Comparison of ENCODE assay signal across 9 mouse cellular contexts in genomic region chr11:75468410-75468809, GRCm38 (mm10). TPM values are rescaled to one million over a fixed set of nuclear protein-coding genes. Genes with fewer than 3 reads are reported as not detected.
DNase-seq lines count a peak whose midpoint lies in the region; ATAC-seq lines count a peak whose summit lies in the region.
"Had no signal": no experiment of that assay in that cellular context is flagged by ENCODE, and none has a peak within 500 bp of the region (broad histone marks: within the 10 kb centered on the region; RNA-seq: fewer than 3 reads in every experiment).

No protein-coding gene starts in this region.

- H3K9me3 ChIP-seq in kidney, embryonic 15.5 days (replicated peaks): no peaks in the 10 kb centered on the region
- no peaks in the 10 kb centered on the region for H3K9me3 ChIP-seq in embryonic facial prominence, embryonic 12.5 days
- H3K9me3 ChIP-seq in hindbrain, embryonic 14.5 days (ENCODE audit: control insufficient read depth, low read length): no peaks in the 10 kb centered on the region
- H3K9me3 ChIP-seq in midbrain, embryonic 13.5 days: no peaks in the 10 kb centered on the region

- peak overlapping the region; percentile 55 for H3K4me3 ChIP-seq in kidney, embryonic 15.5 days (replicated peaks)
- H3K4me3 ChIP-seq in embryonic facial prominence, embryonic 12.5 days: peak overlapping the region; percentile 46
- peak overlapping the region; percentile 18 for H3K4me3 ChIP-seq in hindbrain, embryonic 14.5 days (replicated peaks; ENCODE audit: low read length)
- H3K4me3 ChIP-seq in midbrain, embryonic 13.5 days (replicated peaks): peak overlapping the region; percentile 26; the same call in 1 of the 2 replicates

- H3K9ac ChIP-seq in kidney, embryonic 15.5 days: peak overlapping the region; percentile 59
- peak overlapping the region; percentile 63 for H3K9ac ChIP-seq in embryonic facial prominence, embryonic 12.5 days
- H3K9ac ChIP-seq in hindbrain, embryonic 14.5 days: no peak overlapping the region
- no peak overlapping the region for H3K9ac ChIP-seq in midbrain, embryonic 13.5 days (replicated peaks)

- ATAC-seq in kidney, embryonic 15.5 days (replicated peaks; ENCODE audit: low FRiP score): no peak; the same call in 1 of the 2 replicates
- no peak for ATAC-seq in embryonic facial prominence, embryonic 12.5 days (ENCODE audit: insufficient number of reproducible peaks, insufficient read depth, low FRiP score, low TSS enrichment)
- ATAC-seq in hindbrain, embryonic 14.5 days (ENCODE audit: low FRiP score): no peak
- no peak for ATAC-seq in midbrain, embryonic 13.5 days

- H3K36me3 ChIP-seq in kidney, embryonic 15.5 days: peaks cover 21% of the 10 kb centered on the region
- 0 out of 2 replicates have a peak, but pooled peaks cover 10% of the 10 kb centered on the region for H3K36me3 ChIP-seq in embryonic facial prominence, embryonic 12.5 days
- H3K36me3 ChIP-seq in hindbrain, embryonic 14.5 days (replicated peaks; ENCODE audit: control insufficient read depth, insufficient read depth): peaks cover 17% of the 10 kb centered on the region
- H3K36me3 ChIP-seq in midbrain, embryonic 13.5 days: peaks cover 19% of the 10 kb centered on the region

- H3K4me2 ChIP-seq in kidney, embryonic 15.5 days: peak overlapping the region; percentile 88
- H3K4me2 ChIP-seq in embryonic facial prominence, embryonic 12.5 days (replicated peaks): peak overlapping the region; percentile 68
- peak overlapping the region; percentile 48 for H3K4me2 ChIP-seq in hindbrain, embryonic 14.5 days (replicated peaks)
- H3K4me2 ChIP-seq in midbrain, embryonic 13.5 days (replicated peaks): peak overlapping the region; percentile 51

- H3K4me1 ChIP-seq in kidney, embryonic 15.5 days: peaks cover 19% of the 10 kb centered on the region
- H3K4me1 ChIP-seq in embryonic facial prominence, embryonic 12.5 days: peaks cover 4% of the 10 kb centered on the region; the same call in 1 of the 2 replicates
- H3K4me1 ChIP-seq in hindbrain, embryonic 14.5 days (replicated peaks; ENCODE audit: control insufficient read depth, insufficient read depth, low read length): no peaks in the 10 kb centered on the region
- H3K4me1 ChIP-seq in midbrain, embryonic 13.5 days (replicated peaks): peaks cover 11% of the 10 kb centered on the region

- H3K27me3 ChIP-seq in kidney, embryonic 15.5 days: no peaks in the 10 kb centered on the region
- H3K27me3 ChIP-seq in embryonic facial prominence, embryonic 12.5 days: no peaks in the 10 kb centered on the region
- H3K27me3 ChIP-seq in hindbrain, embryonic 14.5 days (ENCODE audit: control insufficient read depth, insufficient read depth, low read length): no peaks in the 10 kb centered on the region
- peaks cover 7% of the 10 kb centered on the region; the same call in 1 of the 2 replicates for H3K27me3 ChIP-seq in midbrain, embryonic 13.5 days

- 60% methylated on average over 7 of the region's 7 CpGs for WGBS in kidney, embryonic 15.5 days
- 67% methylated on average over 7 of the region's 7 CpGs for WGBS in embryonic facial prominence, embryonic 12.5 days
- 69% methylated on average over 7 of the region's 7 CpGs for WGBS in hindbrain, embryonic 14.5 days
- 65% methylated on average over 7 of the region's 7 CpGs for WGBS in midbrain, embryonic 13.5 days

- DNase-seq in kidney, postnatal 4 days: no peak
- DNase-seq in hindbrain, embryonic 14.5 days (ENCODE audit: low spot score): no peak
- DNase-seq in right cerebral cortex, postnatal 14 days: no peak
- no peak for DNase-seq in urinary bladder, postnatal 14 days (ENCODE audit: low spot score)
- DNase-seq in layer of hippocampus, adult 8-10 months (ENCODE audit: low spot score in 2 of 2): no peak
- DNase-seq: layer of hippocampus, adult 9-11 months had no signal

- H3K27ac ChIP-seq in kidney, embryonic 15.5 days: peak overlapping the region; percentile 23; the same call in 1 of the 2 replicates
- no peak overlapping the region for H3K27ac ChIP-seq in embryonic facial prominence, embryonic 12.5 days
- no peak overlapping the region for H3K27ac ChIP-seq in hindbrain, embryonic 14.5 days
- no peak overlapping the region for H3K27ac ChIP-seq in midbrain, embryonic 13.5 days

RNA-seq across cellular contexts. Expression of gene Tlcd2, which starts 6.9 kb away (rescaled TPM):
- 22.6 and 24.5 TPM in 2 replicates for polyA plus RNA-seq in kidney, embryonic 15.5 days (2015; fragmentation: Nextera tagmentation; extraction: Ambion mirVana)
- polyA plus RNA-seq in embryonic facial prominence, embryonic 12.5 days (2016; fragmentation: Nextera tagmentation; extraction: Ambion mirVana): 26.6 and 28.7 TPM in 2 replicates
- 1.6 and 4.5 TPM in 2 replicates for polyA plus RNA-seq in hindbrain, embryonic 14.5 days (2014; fragmentation: Nextera tagmentation; extraction: Ambion mirVana)
- 2.0 and 2.5 TPM in 2 replicates for polyA plus RNA-seq in midbrain, embryonic 13.5 days (2015; fragmentation: Nextera tagmentation; extraction: Ambion mirVana)
- under 1 TPM in 3 of 4 experiments, not detected in 1; 0.43 to 0.45 (median 0.45) TPM for total RNA-seq in layer of hippocampus, adult 8-10 months (2022)

RNA-seq across cellular contexts. Expression of gene Wdr81, which starts 13.9 kb away (rescaled TPM):
- polyA plus RNA-seq in kidney, embryonic 15.5 days (2015; fragmentation: Nextera tagmentation; extraction: Ambion mirVana): 5.0 and 6.2 TPM in 2 replicates
- 7.0 and 7.1 TPM in 2 replicates for polyA plus RNA-seq in embryonic facial prominence, embryonic 12.5 days (2016; fragmentation: Nextera tagmentation; extraction: Ambion mirVana)
- 6.5 and 7.9 TPM in 2 replicates for polyA plus RNA-seq in hindbrain, embryonic 14.5 days (2014; fragmentation: Nextera tagmentation; extraction: Ambion mirVana)
- polyA plus RNA-seq in midbrain, embryonic 13.5 days (2015; fragmentation: Nextera tagmentation; extraction: Ambion mirVana): 6.8 and 8.1 TPM in 2 replicates
- total RNA-seq in layer of hippocampus, adult 8-10 months (2022): 10 to 100 TPM; 23.5 to 25.3 (median 24.3) TPM

RNA-seq across cellular contexts. Expression of gene Prpf8, which starts 18.2 kb away (rescaled TPM):
- 54.6 and 61.7 TPM in 2 replicates for polyA plus RNA-seq in kidney, embryonic 15.5 days (2015; fragmentation: Nextera tagmentation; extraction: Ambion mirVana)
- polyA plus RNA-seq in embryonic facial prominence, embryonic 12.5 days (2016; fragmentation: Nextera tagmentation; extraction: Ambion mirVana): 74.2 and 76.5 TPM in 2 replicates
- polyA plus RNA-seq in hindbrain, embryonic 14.5 days (2014; fragmentation: Nextera tagmentation; extraction: Ambion mirVana): 74.5 and 83.2 TPM in 2 replicates
- 58.2 and 61.8 TPM in 2 replicates for polyA plus RNA-seq in midbrain, embryonic 13.5 days (2015; fragmentation: Nextera tagmentation; extraction: Ambion mirVana)
- total RNA-seq in layer of hippocampus, adult 8-10 months (2022): 100 to 1,000 TPM; 129 to 140 (median 135) TPM

RNA-seq across cellular contexts. Expression of gene Serpinf2, which starts 29.0 kb away (rescaled TPM):
- polyA plus RNA-seq in kidney, embryonic 15.5 days (2015; fragmentation: Nextera tagmentation; extraction: Ambion mirVana): 35.4 and 47.2 TPM in 2 replicates
- polyA plus RNA-seq in embryonic facial prominence, embryonic 12.5 days (2016; fragmentation: Nextera tagmentation; extraction: Ambion mirVana): 0.08 and 0.14 TPM in 2 replicates
- not detected in 2 replicates for polyA plus RNA-seq in hindbrain, embryonic 14.5 days (2014; fragmentation: Nextera tagmentation; extraction: Ambion mirVana)
- 0.07 TPM in 1 of 2 replicates, not detected in the other for polyA plus RNA-seq in midbrain, embryonic 13.5 days (2015; fragmentation: Nextera tagmentation; extraction: Ambion mirVana)
- total RNA-seq in layer of hippocampus, adult 8-10 months (2022): 1 to 10 TPM in 2 of 4 experiments, under 1 TPM in 2; 0.45 to 4.0 (median 1.8) TPM

RNA-seq across cellular contexts. Expression of gene Rilp, which starts 41.5 kb away (rescaled TPM):
- polyA plus RNA-seq in kidney, embryonic 15.5 days (2015; fragmentation: Nextera tagmentation; extraction: Ambion mirVana): 1.3 TPM in 2 replicates
- 0.31 and 0.75 TPM in 2 replicates for polyA plus RNA-seq in embryonic facial prominence, embryonic 12.5 days (2016; fragmentation: Nextera tagmentation; extraction: Ambion mirVana)
- polyA plus RNA-seq in hindbrain, embryonic 14.5 days (2014; fragmentation: Nextera tagmentation; extraction: Ambion mirVana): 2.8 and 3.1 TPM in 2 replicates
- polyA plus RNA-seq in midbrain, embryonic 13.5 days (2015; fragmentation: Nextera tagmentation; extraction: Ambion mirVana): 0.97 and 1.2 TPM in 2 replicates
- total RNA-seq in layer of hippocampus, adult 8-10 months (2022): 1 to 10 TPM; 1.1 to 2.3 (median 1.6) TPM

Comparison
In these comparisons a context has a peak if more than half of its experiments do, and no peak if none do; other contexts are left out.
1. H3K9ac ChIP-seq: peak in kidney, embryonic 15.5 days (single experiment) and embryonic facial prominence, embryonic 12.5 days (single experiment); none in hindbrain, embryonic 14.5 days (single experiment) and midbrain, embryonic 13.5 days (single experiment).
2. Peak in every context shown above with its lines, with median percentiles within 50 percentile points of each other: H3K4me2 ChIP-seq and H3K4me3 ChIP-seq.